Mouse (Mus musculus) midbrain, embryonic 10.5 days (tissue): Measurements from ENCODE around the gene Pdzd7. TPM values are rescaled to one million over a fixed set of nuclear protein-coding genes. Genes with fewer than 3 reads are reported as not detected.

ENCODE experiments used
- DNase-seq: peaks from one replicate; pipeline ENCODE4 v3.0.0-alpha.2; 2017; ENCODE audit warnings: low spot score
- H3K27ac ChIP-seq: fragments of 300-500 bp; sonication (generic); replicated peaks from 2 replicates; pipeline ENCODE4 v1.5.1; 2016; ENCODE audit warnings: mild to moderate bottlenecking
- H3K27me3 ChIP-seq: fragments of 300-500 bp; sonication (generic); 2 replicates; pipeline ENCODE4 v1.6.1; 2016; ENCODE audit warnings: low read depth, mild to moderate bottlenecking; ENCODE audit not compliant: poor library complexity, severe bottlenecking
- H3K36me3 ChIP-seq: fragments of 300-500 bp; sonication (generic); 2 replicates; pipeline ENCODE4 v1.6.1; 2016; ENCODE audit warnings: mild to moderate bottlenecking, moderate library complexity
- H3K4me1 ChIP-seq: fragments of 300-500 bp; sonication (generic); 2 replicates; pipeline ENCODE4 v1.6.1; 2016
- H3K4me3 ChIP-seq: fragments of 300-500 bp; sonication (generic); 2 replicates; pipeline ENCODE4 v1.5.1; 2016; ENCODE audit warnings: mild to moderate bottlenecking, moderate library complexity
- H3K9me3 ChIP-seq: fragments of 300-500 bp; sonication (generic); replicated peaks from 2 replicates; pipeline ENCODE4 v1.6.1; 2016; ENCODE audit warnings: mild to moderate bottlenecking
- WGBS: fragments of 180-500 bp; shearing (Covaris S2); methylation state at CpG from one replicate; pipeline ENCODE4 v1.1.7; 2016; 5-methylcytosine and 5-hydroxymethylcytosine counted together
- polyA plus RNA-seq: library from polyadenylated mRNA; unstranded; fragments of >200 nt; fragmentation: Nextera tagmentation; extraction: Ambion mirVana; gene quantifications from 2 replicates; pipeline ENCODE4 v1.2.1, GENCODE M21; 2016

The Pdzd7 gene
- 0.19 and 0.34 TPM in 2 replicates for polyA plus RNA-seq

DNA sequence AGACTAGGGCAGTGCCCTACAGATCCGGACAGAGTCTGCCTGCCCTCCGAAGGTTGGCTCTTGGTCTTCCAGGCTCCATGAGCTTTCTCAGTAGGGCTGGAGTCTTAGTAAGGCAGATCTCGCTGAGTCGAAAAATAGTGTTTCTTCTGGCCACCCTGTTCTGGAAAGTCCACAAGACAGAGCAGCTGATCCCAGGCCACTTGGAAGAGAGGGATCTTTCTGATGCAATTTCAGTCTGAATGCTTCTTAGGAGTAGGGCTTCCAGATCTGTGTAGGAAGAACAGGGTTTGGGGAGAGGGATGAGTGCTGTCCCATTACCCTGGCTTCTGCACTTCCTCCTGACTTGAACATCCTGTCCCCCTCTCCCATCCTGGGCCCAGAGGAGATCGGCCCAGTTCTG is at the start of gene Pdzd7:
Pdzd7 (minus strand) TSS at position 67 of the 400 bp plus-strand sequence.
- Histone ChIP-seq H3K27me3 (peaks cover 84% of the 10 kb centered on the region), H3K4me3 (peak within 1 kb of the TSS; percentile 66), H3K27ac (0 out of 2 replicates have a peak within 1 kb of the TSS, but pooled peaks have one; percentile 84), H3K36me3 (no peaks in the 10 kb centered on the region), H3K4me1 (peaks cover 46% of the 10 kb centered on the region), H3K9me3 (no peaks in the 10 kb centered on the region)
- 83% methylated on average over 5 of the region's 5 CpGs for WGBS
- DNase-seq: no peak

DNA sequence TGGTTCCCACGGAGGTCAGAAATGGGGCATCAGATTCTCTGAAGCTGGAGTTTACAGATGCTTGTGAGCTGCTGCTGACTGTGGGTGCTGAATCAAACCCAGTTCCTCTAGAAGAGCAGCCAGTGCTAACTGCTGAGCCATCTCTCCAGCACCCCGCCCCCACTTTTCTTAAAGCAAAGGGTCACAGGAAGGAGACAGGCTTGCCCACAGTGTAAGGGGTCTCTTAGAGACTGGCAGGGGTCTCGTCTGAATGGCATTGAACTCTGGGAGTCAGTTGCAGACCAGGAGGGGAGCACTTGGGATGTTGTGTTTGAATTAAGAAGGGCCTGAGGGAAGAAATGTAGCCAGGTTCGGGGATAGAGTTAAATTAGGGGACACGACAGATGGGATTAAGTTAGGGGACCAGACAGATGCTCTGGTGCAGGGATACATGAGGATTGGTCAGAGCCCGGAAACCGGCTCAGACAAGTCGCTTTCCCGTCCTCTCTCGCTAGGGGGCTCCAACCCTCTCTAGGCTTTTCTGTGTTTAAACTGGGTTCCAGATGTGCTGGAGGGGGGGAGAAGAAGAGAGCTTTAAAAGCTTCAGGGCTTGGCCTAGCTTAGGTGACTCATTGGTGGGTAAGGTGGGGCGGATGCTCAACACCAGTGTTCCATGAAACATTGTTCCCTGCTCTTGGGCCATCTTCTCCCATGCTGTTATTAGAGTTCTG is 36.5 kb upstream of the Pdzd7 start:
- H3K4me1 ChIP-seq: peaks cover 53% of the 10 kb centered on the region
- H3K27ac ChIP-seq: no peak overlapping the region
- WGBS: 17% methylated on average over 11 of the region's 11 CpGs
- H3K27me3 ChIP-seq: peaks cover 100% of the 10 kb centered on the region
- H3K36me3 ChIP-seq: no peaks in the 10 kb centered on the region
- no peaks in the 10 kb centered on the region for H3K9me3 ChIP-seq
- DNase-seq: peak; percentile 65
- no peak overlapping the region for H3K4me3 ChIP-seq

DNA sequence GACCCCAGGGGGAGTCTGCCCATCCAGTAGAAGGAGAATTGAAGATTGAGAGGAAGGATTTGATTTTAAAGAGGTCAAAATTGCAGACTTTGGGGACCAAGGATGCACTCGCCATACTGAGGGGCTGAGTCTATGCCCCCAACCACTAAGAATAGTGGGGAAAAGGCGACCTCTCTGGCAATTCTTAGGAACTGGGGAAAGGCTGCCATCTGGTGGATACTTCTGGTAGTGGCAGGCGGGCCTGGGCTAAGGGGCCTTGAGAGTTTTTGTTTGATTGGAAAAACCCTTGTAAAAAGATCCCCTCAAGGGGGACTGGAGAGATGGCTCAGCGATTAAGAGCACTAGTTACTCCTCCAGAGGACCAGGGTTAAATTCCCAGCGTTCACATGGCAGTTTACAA is 35.8 kb upstream of the Pdzd7 start:
- Histone ChIP-seq H3K27me3 (peaks cover 100% of the 10 kb centered on the region), H3K4me1 (peaks cover 60% of the 10 kb centered on the region), H3K36me3 (no peaks in the 10 kb centered on the region), H3K9me3 (no peaks in the 10 kb centered on the region), H3K4me3 (peak overlapping the region; percentile 43), H3K27ac (no peak overlapping the region)
- under 1% methylated on average over 5 of the region's 5 CpGs for WGBS
- DNase-seq: peak; percentile 82

DNA sequence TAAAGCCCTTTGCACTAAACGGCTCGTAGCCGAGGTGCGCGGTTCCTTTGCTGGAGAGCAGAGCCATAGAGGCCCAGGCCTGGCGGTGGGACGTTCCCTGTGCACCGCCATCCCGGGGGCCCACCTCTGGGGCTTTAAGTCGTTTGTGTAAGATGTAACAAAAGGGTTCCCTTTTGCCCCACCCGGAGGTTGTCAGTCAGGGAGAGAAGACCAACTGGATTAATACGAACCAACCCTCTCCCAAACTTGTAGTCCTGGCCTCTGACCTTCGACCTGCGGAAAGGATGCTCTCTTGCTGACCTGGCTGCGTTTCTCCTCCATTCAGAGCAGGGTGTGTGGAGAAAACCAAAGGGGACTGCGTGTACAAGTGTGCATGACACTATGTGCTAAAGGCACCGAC is 35.2 kb upstream of the Pdzd7 start:
- Histone ChIP-seq H3K9me3 (no peaks in the 10 kb centered on the region), H3K4me3 (peak overlapping the region; percentile 43), H3K27ac (no peak overlapping the region), H3K36me3 (no peaks in the 10 kb centered on the region), H3K4me1 (peaks cover 66% of the 10 kb centered on the region), H3K27me3 (peaks cover 100% of the 10 kb centered on the region)
- WGBS: 2% methylated on average over 17 of the region's 17 CpGs
- DNase-seq: peak; percentile 42

DNA sequence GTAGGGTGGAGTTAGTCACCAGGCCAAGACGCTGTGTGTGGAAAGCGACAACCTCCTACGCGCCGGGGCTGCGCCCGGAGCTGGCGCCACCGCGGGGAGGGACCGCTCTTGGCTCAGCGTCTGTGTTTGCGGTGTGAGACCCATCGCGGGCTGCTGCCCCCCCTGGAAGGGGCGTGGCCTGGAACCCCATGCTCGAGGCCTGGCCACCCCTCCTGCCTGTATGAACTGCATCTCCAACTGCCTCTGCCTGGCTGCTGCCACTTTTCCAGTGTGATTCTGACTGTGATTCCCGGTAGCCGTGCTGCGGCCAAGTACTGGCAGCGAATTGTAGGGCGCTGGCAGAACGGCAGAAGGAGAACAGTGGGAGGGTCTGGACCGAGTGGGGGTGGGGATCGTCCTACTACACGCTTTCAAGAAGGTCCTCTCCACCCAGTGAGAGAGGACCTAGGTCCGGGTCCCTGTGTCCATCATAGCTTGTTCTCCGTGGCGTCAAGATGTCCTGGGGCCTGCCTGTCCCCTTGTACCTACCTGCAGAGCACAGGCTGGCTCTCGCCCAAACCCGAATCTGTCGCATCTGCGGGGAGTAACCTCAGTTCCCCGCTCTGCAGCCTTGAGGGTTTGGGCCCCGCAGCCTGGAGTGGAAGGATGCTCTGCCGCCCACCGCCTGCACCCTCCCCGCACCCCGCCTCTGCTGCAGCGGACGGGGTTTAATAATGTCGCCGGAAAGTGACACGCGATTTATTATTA is 34.4 kb upstream of the Pdzd7 start:
- Histone ChIP-seq H3K9me3 (no peaks in the 10 kb centered on the region), H3K27me3 (peaks cover 100% of the 10 kb centered on the region), H3K4me1 (peaks cover 73% of the 10 kb centered on the region), H3K4me3 (peak overlapping the region; percentile 43), H3K27ac (no peak overlapping the region), H3K36me3 (no peaks in the 10 kb centered on the region)
- peak; percentile 56 for DNase-seq
- under 1% methylated on average over 45 of the region's 45 CpGs for WGBS

DNA sequence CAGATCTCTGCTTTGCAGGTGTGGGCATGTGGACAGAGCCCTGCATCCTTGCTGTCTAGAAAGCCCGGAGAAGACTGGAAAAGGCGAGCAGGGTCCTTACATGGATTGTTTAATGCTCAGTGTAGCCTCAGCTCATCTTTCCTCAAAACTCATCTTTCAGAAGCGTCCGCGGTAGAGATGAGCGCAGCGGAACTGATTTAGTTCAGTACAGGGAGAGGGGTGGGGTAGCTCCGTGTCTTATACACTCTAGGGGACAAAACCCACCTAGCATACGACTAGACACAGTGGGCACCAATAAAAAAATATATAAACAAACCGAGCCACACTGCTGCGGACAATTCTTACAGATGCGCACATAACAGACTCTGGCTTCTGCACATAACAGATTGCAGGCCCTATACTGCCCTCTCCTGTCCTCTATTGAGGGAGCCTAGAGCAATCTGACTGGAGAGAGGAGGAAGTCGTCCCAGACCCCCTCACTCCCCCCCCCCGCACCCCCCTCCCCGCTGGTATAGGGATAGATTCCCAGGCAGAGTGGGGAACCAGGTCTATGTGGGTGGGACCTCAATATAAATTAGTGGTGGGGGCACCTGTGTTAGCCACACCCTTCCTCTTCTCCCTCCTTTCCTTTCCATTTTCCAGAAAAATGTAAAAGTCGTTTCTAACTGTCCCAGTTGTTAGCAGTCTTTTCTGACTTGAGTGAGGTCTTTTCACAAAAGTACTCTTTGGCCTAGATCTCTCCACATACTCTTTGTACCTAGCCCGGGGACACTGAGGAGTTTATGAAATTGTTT is 33.7 kb upstream of the Pdzd7 start:
- Histone ChIP-seq H3K36me3 (no peaks in the 10 kb centered on the region), H3K9me3 (no peaks in the 10 kb centered on the region), H3K27ac (no peak overlapping the region), H3K4me3 (peak overlapping the region; percentile 43), H3K27me3 (peaks cover 92% of the 10 kb centered on the region), H3K4me1 (peaks cover 73% of the 10 kb centered on the region)
- WGBS: 5% methylated on average over 17 of the region's 17 CpGs
- peak; percentile 39 for DNase-seq

DNA sequence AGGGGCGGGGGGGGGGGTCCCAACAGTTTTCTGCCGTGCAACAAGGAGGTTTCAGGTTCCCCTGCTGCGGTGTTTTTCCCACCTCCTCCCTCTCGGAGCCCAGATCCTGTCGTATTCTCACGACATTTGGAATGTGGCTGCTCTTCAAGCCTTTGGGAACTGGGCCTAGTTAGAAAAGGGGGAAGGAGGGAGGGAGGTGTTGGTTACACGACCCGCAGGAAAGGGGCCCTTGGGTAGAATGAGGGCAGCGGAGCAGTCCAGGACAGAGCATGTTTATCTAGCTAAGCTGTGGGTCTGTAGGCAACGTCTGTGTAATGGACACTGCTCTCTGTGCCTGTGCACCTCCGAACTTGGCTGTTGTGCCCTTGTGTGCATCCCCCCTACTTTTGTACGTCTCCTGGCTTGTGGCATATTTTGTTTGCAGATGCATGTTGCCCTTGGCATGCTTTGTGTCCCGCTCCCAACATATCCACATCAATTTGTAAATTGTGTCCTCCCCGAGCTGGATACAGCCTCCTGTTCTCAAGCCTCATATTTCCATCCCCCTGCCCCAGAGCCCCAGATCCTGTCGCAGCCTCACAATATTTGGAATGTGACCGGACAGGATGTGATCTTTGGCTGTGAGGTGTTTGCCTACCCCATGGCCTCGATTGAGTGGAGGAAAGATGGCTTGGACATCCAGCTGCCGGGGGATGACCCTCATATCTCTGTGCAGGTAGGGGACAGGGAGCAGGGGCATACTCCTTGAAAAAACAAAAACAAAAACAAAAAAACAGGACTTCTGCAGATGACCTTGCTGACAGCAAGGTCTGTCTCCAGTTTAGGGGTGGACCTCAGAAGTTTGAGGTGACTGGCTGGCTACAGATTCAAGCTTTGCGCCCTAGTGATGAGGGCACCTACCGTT is 32.5 kb upstream of the Pdzd7 start:
- Histone ChIP-seq H3K27ac (no peak overlapping the region), H3K9me3 (no peaks in the 10 kb centered on the region), H3K4me1 (peaks cover 70% of the 10 kb centered on the region), H3K4me3 (no peak overlapping the region), H3K27me3 (peaks cover 90% of the 10 kb centered on the region), H3K36me3 (no peaks in the 10 kb centered on the region)
- 6% methylated on average over 20 of the region's 20 CpGs for WGBS
- no peak for DNase-seq

DNA sequence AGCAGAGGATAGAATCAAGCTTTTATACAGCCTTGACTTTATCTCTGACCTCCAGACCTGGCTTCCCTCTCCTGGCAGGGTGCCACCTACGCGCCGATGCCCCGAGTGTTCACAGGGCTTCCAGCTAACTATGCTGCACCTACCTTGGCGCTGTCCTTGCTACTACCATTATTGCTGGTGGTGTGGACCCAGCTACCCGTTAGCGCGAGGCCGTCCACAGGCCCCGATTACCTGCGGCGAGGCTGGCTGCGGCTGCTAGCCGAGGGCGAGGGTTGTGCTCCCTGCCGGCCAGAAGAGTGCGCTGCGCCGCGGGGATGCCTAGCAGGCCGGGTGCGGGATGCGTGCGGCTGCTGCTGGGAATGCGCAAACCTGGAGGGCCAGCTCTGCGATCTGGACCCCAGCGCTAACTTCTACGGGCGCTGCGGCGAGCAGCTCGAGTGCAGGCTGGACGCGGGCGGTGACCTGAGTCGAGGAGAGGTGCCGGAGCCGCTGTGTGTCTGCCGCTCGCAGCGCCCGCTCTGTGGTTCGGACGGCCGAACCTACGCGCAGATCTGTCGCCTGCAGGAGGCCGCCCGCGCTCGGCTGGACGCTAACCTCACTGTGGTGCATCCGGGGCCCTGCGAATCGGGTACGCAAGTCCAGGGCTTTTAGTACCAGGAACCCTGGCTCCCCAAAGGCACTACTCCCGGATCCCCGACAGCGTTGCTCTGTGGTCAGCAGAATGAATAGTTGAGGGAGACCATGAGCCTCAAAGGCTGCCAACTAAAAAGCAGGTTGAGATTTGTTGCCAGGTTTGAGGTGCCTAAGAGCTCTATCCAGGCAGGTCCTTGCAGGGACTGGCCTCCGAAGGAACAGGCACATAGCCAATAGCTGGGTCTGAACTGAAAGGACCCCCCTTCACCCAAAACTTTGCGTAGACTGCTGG is 31.3 kb upstream of the Pdzd7 start:
- under 1% methylated on average over 62 of the region's 62 CpGs for WGBS
- no peaks in the 10 kb centered on the region for H3K9me3 ChIP-seq
- H3K4me3 ChIP-seq: peak overlapping the region; percentile 75
- DNase-seq: peak; percentile 75
- peaks cover 87% of the 10 kb centered on the region for H3K27me3 ChIP-seq
- H3K36me3 ChIP-seq: no peaks in the 10 kb centered on the region
- peaks cover 68% of the 10 kb centered on the region for H3K4me1 ChIP-seq
- H3K27ac ChIP-seq: no peak overlapping the region

DNA sequence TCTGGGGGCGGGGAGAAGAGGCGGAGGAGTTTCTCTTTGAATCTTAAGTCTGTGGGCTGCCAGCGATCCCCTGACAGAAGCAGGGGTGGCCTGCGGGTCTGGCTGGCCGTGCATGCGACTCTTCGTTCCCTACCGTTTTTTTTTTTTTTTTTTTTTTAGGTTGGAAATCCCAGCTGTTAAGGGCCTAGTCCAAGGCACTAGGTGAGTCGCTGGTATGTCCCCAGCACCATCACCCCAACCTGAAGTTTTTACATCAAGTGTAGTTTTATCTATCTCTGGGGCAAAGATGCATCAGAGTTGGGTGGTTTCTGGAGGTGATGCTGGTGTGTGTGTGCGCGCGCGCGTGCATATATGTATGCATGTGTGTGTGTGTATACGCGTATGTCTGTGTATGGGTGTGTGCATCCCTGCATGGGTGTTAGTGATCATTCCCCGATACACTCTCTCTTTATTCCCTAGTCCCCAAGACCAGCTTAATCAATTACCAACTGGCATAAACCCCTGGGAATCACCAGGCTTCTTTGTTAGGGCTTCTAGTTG is 30.6 kb upstream of the Pdzd7 start:
- peaks cover 87% of the 10 kb centered on the region for H3K27me3 ChIP-seq
- 5% methylated on average over 17 of the region's 17 CpGs for WGBS
- no peak for DNase-seq
- no peaks in the 10 kb centered on the region for H3K9me3 ChIP-seq
- no peaks in the 10 kb centered on the region for H3K36me3 ChIP-seq
- peak overlapping the region; percentile 75 for H3K4me3 ChIP-seq
- H3K4me1 ChIP-seq: peaks cover 63% of the 10 kb centered on the region
- no peak overlapping the region for H3K27ac ChIP-seq

DNA sequence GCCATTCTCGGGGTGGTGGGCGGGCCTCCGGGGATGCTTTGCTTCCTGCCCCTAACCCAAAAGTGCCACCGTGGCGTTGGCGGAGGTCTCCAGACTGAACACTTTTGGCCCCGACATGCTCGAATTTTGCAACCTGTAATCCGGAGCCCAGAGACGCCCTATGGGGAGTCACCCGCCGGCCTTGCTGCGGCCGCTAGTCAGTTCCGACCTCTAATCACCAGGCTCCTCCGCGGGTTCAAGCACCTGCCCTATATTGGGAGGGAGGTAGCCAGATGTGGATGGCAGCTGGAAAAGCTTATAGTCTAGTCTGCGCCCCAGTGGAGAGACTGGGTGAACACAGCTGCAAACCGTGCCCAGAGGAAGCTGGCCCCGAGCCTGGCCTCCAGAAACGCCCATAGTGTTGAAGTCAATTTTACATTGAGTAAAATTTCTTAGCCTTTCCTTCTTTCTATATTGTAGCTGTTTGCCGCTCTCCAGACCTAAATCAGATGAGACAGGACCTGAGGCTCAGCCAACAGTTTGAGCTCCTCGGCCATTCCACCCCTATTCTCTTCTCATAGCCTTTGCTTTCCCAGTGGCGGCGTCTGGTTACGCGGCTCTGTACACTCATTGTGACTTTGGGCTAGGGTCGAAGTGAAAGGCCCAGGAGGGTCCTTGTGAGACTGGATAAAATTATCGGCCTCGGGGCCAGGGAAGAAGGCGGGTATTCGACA is 30.0 kb upstream of the Pdzd7 start:
- Histone ChIP-seq H3K4me1 (peaks cover 59% of the 10 kb centered on the region), H3K27me3 (peaks cover 87% of the 10 kb centered on the region), H3K4me3 (peak overlapping the region; percentile 75), H3K27ac (peak overlapping the region; percentile 85), H3K9me3 (no peaks in the 10 kb centered on the region), H3K36me3 (no peaks in the 10 kb centered on the region)
- under 1% methylated on average over 32 of the region's 32 CpGs for WGBS
- peak; percentile 44 for DNase-seq
